Mouse (Mus musculus) right cerebral cortex, postnatal 36 days (tissue): ENCODE measurements around the gene Pou2f2.
A peak's percentile ranks its signal among the peaks of the same experiment; 100 is the strongest.

Source experiments
- DNase-seq, 2 experiments: peaks; one replicate each; pipeline ENCODE4 v3.0.0; 2022; ENCODE audit warnings: low spot score in 2 of 2, mixed read lengths in 1 of 2

The Pou2f2 gene

GRCm38 (mm10) chr7:25196107-25196506 lies 16.6 kb upstream of the Pou2f2 start:
- no peak for DNase-seq

- DNase-seq: no peak
These were observed 15.6 kb upstream of the Pou2f2 start for GRCm38 (mm10) chr7:25195148-25195547.

GRCm38 (mm10) chr7:25192110-25192509 lies 12.6 kb upstream of the Pou2f2 start:
- DNase-seq: no peak

- DNase-seq: no peak
These were observed 11.3 kb upstream of the Pou2f2 start for GRCm38 (mm10) chr7:25190806-25191205.

- peak; percentile 68 to 69 for DNase-seq
These were observed 8.4 kb upstream of the Pou2f2 start for GRCm38 (mm10) chr7:25187662-25188650.

GRCm38 (mm10) chr7:25184091-25184490 lies 4.6 kb upstream of the Pou2f2 start:
- no peak for DNase-seq

GRCm38 (mm10) chr7:25181814-25182213 lies 2.3 kb upstream of the Pou2f2 start:
- no peak for DNase-seq

GRCm38 (mm10) chr7:25181331-25181790 lies 1.8 kb upstream of the Pou2f2 start:
- peak in 1 of 2 experiments; percentile 15 for DNase-seq

GRCm38 (mm10) chr7:25180512-25180911 lies 986 bp upstream of the Pou2f2 start:
- DNase-seq: no peak

GRCm38 (mm10) chr7:25178787-25179605 lies 530 bp downstream of the Pou2f2 start:
- peak in 1 of 2 experiments; percentile 28 for DNase-seq

GRCm38 (mm10) chr7:25178317-25178716 lies 1.2 kb downstream of the Pou2f2 start:
- DNase-seq: peak; percentile 14 to 26

GRCm38 (mm10) chr7:25174343-25174742 lies 5.2 kb downstream of the Pou2f2 start:
- DNase-seq: no peak

- DNase-seq: no peak
These were observed 6.9 kb downstream of the Pou2f2 start for GRCm38 (mm10) chr7:25172669-25173068.

- DNase-seq: no peak
These were observed 8.9 kb downstream of the Pou2f2 start for GRCm38 (mm10) chr7:25170583-25170982.

GRCm38 (mm10) chr7:25166106-25166505 lies 13.4 kb downstream of the Pou2f2 start:
- no peak for DNase-seq

- no peak for DNase-seq
These were observed 23.3 kb downstream of the Pou2f2 start for GRCm38 (mm10) chr7:25156158-25156648.

- no peak for DNase-seq
These were observed 23.9 kb downstream of the Pou2f2 start for GRCm38 (mm10) chr7:25155469-25156157.

GRCm38 (mm10) chr7:25154648-25155047 lies 24.9 kb downstream of the Pou2f2 start:
- no peak for DNase-seq

- DNase-seq: no peak
These were observed 25.7 kb downstream of the Pou2f2 start for GRCm38 (mm10) chr7:25153841-25154240.

- no peak for DNase-seq
These were observed 27.5 kb downstream of the Pou2f2 start for GRCm38 (mm10) chr7:25151916-25152556.

- DNase-seq: no peak
These were observed 28.5 kb downstream of the Pou2f2 start for GRCm38 (mm10) chr7:25151009-25151408.
